Mouse (Mus musculus) thymus, postnatal 10 days (tissue): ENCODE data around the gene Exosc3.
"Not testable (repeated sequence)": the region's sequence is repeated elsewhere in the genome, so short reads cannot be mapped to it uniquely, and the experiment has no call there.

ENCODE experiments used
- DNase-seq, 2 experiments: peaks; one replicate each; pipeline ENCODE4 v3.0.0; 2021; ENCODE audit warnings: low spot score in 2 of 2

Exosc3 gene

DNA sequence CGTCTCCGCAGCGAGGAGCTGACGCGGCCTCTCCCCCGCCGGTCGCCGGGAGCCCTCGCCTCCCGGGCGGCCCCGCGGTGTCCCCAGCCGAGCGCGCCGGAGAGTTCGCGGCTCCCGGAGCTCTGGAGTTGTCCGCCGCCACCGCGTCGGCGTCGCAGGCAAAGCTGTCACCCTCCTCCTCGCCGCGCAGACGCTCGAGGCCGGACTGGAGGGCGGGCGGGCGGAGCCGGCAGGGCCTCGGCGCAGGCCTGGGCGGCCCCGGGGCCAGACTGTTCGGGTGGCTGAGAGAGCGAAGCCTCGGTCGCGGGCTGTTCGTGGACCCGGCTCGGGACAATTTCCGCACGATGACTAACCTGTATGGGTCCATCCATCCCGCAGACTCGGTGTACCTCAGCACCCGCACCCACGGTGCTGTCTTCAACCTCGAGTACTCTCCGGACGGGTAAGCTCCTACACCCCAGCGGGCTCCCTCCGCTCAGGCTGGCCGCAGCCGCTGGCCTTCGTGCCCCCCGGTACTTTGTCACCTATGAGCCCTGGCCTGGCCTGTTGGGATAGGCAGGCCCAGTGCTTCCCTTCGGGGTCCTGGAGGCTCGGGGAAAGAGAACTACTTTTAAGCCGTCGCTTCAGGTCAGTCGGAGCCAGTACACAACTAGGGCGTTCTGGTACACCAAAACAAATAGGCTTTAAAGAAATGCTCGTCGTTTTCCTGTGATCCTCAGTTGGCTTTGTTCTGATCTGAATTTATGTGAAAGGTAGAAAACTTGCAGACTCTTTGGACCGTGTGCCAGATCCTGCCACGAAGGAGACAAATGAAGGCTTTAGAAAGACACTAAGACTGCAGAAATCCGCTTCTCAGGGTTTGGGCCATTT, at the start of gene Exosc3:
Gene Exosc3 (minus strand): TSS at position 447 of the 870 bp plus-strand sequence.
- DNase-seq, result peak in 1 of 2 experiments; percentile 37

DNA sequence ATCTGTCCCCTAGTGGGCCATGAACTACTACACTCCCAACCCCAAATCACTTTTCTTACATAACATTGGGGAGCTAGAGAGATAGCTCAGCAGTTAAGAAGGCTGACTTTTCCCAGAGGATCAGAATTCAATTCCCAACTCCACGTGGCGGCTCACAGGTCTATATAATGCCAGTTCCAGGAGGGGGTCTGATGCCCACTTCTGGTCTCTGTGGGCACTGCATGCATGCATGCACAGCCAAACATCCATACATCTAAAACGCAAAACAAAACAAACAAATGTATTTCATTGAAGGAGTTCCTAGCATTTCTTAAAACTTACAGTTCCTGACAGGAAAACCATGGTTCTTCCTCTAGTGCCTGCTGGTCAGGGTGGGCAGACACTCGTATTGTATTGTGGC, 49.6 kb upstream of the Exosc3 start:
- no peak for DNase-seq

DNA sequence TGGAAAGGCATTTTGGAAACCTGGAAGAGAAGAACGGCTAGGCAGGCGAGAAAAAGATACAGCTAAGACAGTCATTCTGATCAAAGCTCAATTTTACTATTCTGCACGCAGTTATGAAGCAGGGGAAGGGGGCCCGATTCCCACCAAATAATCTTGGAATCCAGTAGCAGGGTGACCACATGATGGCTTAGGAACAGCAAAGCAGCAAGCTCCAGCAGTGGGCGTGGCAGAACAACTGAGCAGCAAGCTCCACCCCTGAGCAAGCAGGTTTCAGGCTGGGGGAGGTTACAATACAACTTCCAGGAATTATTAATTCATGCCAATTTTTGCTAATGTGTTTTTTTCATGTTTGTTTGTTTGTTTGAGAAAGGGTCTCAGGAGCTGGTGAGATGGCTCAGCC, 44.8 kb upstream of the Exosc3 start:
- DNase-seq, result not testable (repeated sequence)

DNA sequence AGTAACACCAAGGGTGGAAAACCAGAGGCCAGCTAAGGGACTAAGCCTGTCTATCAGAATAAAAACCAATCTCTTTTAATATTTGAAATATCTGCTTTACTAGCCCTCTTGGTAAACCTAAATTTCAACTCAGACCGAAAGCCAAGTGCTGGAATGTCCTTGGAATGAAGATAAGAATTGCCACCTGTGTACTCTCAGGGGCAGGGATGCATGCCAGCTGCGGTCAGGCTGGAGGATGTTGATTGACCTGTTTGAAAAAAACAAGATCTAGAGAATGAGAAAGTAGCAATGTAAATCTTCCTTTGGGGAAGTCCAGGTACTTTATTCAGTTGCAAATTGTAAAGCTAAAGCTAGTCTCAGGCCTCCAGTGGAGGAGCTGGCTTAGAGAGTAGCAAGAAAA, 39.6 kb upstream of the Exosc3 start:
- not testable (repeated sequence) for DNase-seq

DNA sequence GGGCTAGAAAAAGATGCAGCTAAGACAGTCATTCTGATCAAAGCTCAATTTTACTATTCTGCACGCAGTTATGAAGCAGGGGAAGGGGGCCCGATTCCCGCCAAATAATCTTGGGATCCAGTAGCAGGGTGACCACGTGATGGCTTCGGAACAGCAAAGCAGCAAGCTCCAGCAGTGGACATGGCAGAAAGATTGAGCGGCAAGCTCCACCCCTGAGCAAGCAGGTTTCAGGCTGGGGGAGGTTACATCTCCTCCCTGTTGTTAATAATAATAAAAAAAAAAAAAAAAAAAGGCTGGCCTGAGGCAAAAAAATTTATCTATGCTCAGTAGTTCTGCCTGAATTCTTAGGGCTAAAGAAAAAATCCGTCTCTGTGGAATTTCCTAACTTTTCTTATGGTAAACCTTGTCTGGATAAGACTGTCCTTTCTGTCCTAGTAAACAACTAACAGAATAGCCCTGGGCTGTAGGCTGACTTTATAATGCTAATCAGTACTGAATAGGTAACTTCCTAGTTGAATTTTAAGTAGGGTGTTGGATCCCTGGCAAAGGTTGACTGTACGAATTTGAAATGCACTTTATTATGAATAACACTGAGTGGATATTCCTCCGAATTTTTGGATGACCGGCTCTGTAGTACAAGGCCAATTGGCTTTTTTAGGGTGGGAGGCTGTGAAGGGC, 38.5 kb upstream of the Exosc3 start:
- not testable (repeated sequence) for DNase-seq

DNA sequence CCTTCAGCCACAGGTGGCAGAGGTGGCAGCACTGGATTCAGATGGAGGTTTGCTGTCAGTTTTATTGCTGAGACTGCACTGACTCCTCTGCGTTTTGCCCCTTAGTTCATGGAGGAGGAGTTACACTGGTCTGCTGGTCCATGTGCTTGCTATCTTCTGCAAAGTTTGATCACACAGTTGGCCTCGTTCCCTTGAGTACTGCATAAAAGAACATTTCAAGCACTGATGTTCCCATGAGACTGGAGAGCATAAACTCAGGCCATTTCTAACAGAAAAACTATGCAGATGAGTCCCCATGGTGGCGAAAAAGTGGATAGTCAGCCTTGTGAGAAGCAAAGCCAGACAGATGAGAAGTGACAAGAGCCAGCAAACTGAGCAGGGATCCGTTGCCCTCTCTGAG, 34.0 kb upstream of the Exosc3 start:
- DNase-seq, result no peak

DNA sequence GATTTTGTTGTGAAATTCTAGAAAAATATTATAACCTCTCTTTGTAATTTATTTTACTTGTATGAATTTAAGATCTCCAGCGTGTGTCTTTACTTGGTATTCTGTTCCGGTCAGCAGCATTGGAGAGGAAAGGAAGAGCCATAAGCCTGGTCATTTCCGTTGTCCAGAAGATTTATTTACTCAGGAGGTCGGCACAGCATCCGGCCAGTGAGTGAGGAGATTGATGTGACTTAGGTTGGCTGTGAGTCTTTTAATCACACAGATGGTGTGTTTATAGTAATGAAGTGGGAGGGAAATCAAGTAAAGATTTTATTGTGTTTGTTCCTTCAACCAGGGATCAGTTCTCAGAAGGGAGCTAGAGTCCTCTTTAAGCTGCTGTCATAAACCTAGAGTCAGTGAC, 32.3 kb upstream of the Exosc3 start:
- no peak for DNase-seq

DNA sequence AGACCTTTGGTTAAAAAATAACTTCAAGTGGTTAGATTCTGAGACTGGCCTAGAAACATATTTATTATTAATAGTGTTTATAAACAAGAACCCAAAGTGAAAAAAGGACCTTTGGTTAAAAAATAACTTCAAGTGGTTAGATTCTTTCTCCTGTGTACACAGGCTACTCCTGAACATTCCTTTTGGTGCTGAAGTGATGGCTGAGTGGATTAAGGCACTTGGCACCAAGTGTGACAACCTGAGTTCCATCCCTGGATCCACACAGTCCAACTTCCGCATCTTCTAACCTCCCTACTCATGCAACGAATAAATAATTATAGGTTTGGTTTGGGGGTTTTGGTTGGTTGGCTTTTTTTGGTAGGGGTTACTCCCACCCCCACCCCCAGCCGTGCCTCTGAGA, 28.7 kb upstream of the Exosc3 start:
- no peak for DNase-seq

DNA sequence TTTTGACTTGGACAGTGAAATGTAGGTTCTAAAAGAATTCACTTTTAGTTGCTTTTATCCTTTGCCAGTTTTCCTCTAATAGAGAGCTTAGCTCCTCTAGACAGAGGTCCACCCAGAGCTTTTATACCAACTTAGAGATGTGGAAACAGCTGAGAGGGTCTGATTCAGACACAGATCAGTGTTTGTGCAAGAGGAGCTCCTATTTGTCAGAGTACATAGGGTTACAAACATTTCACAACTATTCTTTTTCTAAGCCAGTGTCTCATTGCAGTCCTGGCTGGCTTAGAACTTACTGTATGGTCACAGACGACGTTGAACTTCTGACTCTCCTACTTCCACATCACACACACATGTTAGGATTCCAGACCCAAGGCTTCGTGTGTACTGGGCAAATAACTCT, 14.1 kb upstream of the Exosc3 start:
- no peak for DNase-seq

DNA sequence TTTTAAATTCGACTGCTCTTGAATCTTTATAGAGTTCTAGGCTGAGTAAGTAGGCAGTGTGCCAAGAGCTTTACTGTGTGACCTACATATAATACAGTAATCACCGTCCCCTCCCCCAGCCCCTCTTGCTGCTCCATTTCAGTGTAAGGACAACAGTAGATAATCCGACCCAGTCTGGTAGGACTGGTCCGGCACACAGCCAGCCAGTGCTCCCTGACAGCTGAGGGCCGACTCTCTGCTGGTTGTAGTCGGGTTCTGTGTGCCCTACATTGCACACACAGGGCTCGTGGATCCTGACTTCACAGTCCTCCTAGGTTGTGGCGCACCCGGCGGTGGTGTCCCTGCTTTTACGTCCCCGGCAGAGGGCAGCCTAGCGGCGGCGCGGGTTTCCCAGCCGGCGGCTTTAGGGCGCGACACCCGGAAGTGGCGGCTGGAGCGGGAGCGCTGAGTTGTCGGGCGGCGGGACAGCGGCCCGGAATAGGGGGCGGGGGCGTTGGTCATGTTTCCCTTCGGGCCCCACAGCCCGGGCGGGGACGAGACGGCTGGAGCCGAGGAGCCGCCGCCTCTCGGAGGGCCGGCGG, 773 bp downstream of the Exosc3 start, which contains the start of gene Dcaf10:
Gene Dcaf10 (plus strand): TSS at position 433 of the 581 bp plus-strand sequence.
- peak; percentile 88 to 95 for DNase-seq

DNA sequence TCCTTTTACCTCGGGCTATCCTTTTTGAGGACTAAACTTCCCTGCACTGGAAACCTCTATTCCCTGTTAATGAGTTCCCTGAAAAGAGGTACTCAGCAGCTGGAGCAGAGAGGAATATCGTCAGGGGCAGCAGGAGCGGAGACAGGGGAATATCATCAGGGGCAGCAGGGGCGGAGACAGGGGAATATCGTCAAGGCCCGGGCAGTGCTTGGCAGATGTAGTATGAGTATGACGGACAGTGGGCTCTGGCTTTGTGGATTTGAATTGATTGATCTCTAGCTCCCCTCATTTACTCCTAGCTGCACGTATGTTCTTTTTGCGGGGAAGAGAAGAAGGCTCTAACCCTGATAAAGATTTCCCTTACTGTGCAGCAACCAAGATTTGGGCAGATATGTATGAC, 1.3 kb downstream of the Exosc3 start:
- no peak for DNase-seq

DNA sequence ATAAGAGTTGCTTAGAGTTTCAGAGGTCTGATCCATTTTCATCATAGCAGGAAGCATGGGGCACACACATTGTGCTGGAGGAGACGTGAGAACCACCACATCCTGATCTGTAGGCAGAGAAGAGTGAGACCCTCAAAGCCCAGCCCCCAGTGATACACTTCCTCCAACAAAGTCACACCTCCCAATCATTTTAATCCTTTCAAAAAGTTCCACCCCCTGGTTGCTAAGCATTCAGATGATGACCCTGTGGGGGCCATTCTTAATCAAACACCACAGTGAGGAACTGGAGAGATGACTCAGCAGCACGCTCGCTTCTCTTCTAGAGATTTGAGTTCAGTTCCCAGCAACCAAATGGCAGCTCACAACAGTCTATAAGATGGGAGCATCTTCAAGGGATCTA, 10.1 kb downstream of the Exosc3 start:
- no peak for DNase-seq

DNA sequence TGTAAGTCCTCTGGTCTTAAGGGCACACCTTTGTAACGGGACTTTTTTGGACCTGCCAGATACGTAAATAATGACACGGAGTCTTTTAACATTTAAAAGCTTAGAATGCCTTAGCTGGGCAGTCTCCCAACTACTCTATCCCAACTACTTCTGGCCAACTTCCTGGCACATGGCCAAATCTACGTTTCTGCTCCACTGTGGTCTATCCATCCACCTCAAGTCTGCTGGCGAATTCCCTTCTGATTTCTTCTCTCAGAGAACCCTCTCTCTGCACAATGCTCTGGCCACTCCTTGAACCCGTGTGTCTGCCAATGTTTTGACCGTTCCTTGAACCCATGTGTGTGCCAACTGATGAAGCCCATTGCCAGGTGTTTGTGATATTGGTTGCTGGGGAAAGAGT, 11.4 kb downstream of the Exosc3 start:
- no peak for DNase-seq

DNA sequence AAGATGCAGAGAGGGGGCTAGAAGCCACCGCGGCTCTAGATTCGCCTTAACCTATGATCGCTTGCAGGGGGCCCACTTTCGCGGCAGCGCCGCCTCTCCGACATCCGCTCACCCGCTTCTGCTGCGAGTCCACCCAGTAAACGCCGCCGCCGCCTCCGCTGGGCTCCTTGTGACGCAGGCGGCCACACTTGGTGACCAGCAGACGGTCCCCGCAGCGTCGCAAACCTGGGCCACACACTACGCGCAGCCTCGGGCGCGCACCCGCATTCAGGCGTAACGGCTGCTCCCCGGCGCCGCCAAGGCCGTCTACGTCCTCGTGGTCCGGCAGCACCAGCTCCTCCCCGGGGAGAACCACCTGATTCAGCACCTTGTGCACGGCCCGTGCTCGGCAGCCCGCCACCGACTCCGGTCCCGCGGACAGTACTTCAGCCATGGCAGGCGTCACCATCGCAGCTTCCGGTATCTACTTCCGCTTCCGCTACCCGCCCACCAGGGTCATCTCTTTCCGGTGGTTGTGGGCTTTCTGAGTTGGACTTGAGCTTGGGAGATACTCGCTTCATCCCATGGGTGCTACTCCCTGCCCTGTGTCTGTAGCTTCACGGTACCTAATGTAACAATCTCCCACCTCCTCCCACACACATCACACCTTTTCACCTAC, 22.2 kb downstream of the Exosc3 start:
- DNase-seq, result peak; percentile 69 to 70

DNA sequence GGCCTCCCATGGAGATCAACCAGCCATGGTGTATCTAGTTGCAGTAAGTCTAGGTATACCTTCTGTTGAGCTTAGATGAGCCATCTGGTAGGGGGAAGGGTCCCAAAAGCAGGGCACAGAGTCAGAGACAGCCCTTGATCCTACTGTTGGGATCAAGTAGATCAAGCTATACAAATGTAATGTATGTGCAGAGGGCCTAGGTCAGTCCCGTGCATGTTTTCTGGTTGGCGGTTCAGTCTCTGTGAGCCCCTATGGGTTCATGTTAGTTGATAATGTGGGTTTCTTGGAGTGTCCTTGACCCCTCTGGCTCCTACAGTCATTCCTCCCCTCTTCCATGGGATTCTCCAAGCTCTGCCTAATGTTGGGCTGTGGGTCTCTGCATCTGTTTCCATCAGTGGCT, 31.5 kb downstream of the Exosc3 start:
- no peak for DNase-seq

DNA sequence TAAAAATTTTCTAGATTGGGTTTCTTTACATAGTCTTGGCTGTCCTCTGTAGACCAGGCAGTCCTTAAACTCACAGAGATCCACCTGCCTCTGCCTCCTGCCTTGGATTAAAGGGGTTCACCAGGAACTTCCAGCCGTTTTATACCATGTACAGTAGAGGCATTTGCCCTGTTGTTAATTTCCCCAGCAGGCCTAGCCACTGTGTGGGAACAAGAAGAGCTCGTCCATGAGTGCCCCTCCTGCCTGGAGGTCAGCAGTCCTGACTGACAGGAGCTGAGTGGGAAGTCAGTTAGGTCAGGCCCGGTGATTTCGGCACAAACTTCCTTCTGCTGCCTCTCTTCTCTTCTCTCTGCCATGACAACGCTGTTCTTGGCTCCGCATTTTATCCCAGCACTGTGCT, 33.9 kb downstream of the Exosc3 start:
- DNase-seq, result no peak

DNA sequence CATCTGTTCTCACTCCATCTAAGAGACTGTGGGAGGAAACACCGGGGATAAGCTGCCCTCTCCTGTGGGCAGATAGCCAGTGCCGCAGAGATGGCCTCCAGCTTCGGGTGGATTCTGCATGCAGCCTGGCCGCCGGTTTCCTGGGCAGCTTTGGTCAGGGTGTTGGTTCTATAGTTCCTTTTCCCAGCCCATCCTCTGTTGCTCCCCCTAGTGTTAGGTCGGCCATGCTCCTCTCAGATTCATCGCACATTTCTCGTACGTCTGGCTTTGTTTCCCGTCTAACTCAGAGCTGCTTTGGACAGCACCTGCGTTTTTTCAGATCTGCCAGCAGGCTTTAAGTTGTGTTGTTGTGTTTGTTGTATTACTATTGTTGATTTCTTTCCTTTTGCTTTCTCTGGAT, 34.5 kb downstream of the Exosc3 start:
- DNase-seq, result no peak

DNA sequence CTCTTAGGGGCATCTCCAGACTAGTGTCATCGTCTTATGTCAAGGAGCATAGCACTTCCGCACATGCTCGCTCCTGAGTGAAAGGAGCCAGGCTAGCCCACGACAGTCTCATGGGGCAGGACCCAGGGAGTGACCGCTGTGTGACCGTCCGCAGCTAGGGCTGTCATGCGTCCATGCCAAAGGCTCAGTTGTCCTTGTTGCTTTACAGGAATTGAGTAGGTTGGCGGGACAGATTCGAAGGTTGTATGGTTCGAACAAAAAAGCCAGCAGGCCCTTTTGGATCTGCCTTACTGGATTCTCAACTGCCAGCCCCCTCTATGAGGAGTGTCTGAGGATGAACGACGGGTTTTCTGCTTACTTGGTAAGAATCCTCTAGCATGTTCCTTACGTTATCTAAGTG, 37.0 kb downstream of the Exosc3 start:
- DNase-seq, result no peak

DNA sequence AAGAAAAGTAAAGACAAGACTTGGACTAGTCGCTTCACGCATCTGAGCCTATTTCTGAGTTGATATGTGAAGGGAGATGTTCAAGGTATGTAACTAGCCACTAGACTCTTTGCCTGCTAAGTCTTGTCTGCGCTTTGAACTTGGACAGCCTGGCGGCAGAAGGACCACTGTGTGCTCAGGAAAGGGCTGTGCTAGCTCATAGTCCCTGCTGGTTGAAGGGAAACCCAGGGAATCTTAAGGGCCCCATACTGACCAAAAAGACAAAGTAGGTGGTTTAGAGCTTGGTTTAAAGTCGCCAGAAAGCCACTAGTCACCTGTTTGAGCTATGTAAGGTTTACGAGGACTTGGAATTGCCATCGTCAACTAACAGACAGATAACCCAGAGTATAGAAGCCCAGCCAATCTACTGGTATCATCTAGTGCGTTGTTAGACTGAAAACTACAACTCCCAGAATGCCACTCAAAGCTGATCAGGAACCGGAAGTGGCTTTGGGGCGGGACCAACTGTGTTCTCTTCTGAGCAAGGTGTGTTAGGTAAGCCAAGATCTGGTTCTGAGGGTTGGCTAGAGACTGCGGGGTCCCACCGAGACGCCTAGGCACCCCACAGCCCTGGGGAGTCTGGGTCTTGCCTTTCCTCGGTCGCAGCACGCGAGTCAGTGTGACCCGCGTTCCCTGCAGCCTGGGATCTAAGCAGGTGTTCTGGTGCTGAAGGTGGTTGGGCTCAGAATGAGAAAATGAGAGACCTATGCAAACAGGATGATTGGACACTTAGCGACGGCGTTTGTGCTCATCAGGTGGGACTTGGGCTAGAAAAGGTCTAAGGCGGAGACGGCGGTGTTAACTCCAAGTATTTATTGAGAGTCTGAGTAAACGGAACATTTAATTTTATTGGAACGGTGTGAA, 45.6 kb downstream of the Exosc3 start, which contains the start of gene Trmt10b:
Gene Trmt10b (plus strand): TSS at position 466 of the 903 bp plus-strand sequence.
- peak; percentile 58 to 80 for DNase-seq

DNA sequence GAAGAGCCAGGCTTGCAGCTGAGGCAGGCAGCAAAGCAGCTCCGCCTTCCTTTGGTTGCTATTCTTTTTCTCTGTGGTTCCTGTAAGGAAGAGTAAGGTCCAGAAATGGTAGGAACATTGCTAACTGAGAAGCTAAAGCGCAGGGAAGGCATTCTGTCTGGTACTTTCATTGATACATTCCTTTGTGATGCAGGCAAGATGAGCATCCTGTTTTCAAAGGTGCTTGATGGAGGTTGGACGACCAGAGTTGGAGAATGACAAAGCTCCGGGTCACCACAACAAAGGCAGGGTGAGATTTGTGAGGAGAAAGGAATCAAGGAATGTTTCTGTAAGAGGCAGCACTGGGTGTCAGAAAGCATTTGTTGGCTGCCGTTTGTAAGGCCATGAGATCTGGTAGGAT, 54.6 kb downstream of the Exosc3 start:
- DNase-seq, result no peak

DNA sequence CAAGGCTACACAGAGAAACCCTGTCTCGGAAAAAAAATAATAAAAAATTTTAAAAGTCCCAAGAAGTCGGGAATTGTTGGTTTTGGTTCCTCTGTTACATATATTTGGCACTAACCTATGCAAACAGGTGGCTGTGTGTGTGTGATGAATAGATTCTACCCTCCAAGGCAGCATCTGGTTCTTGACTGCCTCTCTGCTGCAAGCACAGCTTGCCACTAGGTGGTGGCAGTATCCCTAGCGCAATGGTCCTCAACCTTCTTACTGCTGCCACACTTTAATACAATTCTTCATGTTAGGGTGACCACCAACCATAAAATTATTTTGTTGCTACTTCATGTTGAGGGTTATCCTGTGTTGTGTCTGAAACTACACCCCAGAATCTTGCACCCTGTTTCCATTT, 56.2 kb downstream of the Exosc3 start:
- DNase-seq, result no peak
